Mouse (Mus musculus): Measurements from ENCODE around the gene Art4.
A peak's percentile ranks its signal among the peaks of the same experiment; 100 is the strongest.

The Art4 gene

GRCm38 (mm10) chr6:136866150-136866549 lies 8.6 kb upstream of the Art4 start:
- no peak for DNase-seq (ENCODE audit: low spot score in 2 of 2)

- DNase-seq (ENCODE audit: low spot score in 2 of 2), result no peak
These were observed 7.8 kb upstream of the Art4 start for GRCm38 (mm10) chr6:136865360-136865759.

- DNase-seq (ENCODE audit: low spot score in 2 of 2), result peak in 1 of 2 experiments; percentile 42
These were observed 3.5 kb upstream of the Art4 start for GRCm38 (mm10) chr6:136861020-136861419.

- DNase-seq (ENCODE audit: low spot score in 2 of 2), result no peak
These were observed 887 bp upstream of the Art4 start for GRCm38 (mm10) chr6:136858420-136858819.

- no peak for DNase-seq (ENCODE audit: low spot score in 2 of 2)
These were observed 334 bp upstream of the Art4 start for GRCm38 (mm10) chr6:136857873-136858260.

- DNase-seq (ENCODE audit: low spot score in 2 of 2), result peak; percentile 39 to 60
These were observed 1.4 kb downstream of the Art4 start for GRCm38 (mm10) chr6:136856071-136856636.

- DNase-seq (ENCODE audit: low spot score in 2 of 2), result peak in 1 of 2 experiments; percentile 22
These were observed 2.4 kb downstream of the Art4 start for GRCm38 (mm10) chr6:136855183-136855582.

GRCm38 (mm10) chr6:136854361-136854781 lies 3.2 kb downstream of the Art4 start:
- peak; percentile 39 to 41 for DNase-seq (ENCODE audit: low spot score in 2 of 2)

GRCm38 (mm10) chr6:136852762-136853161 lies 4.8 kb downstream of the Art4 start:
- no peak for DNase-seq (ENCODE audit: low spot score in 2 of 2)

- no peak for DNase-seq (ENCODE audit: low spot score in 2 of 2)
These were observed 5.2 kb downstream of the Art4 start for GRCm38 (mm10) chr6:136852348-136852747.

- DNase-seq (ENCODE audit: low spot score in 2 of 2), result no peak
These were observed 7.3 kb downstream of the Art4 start for GRCm38 (mm10) chr6:136850267-136850666.

GRCm38 (mm10) chr6:136848971-136849370 lies 8.6 kb downstream of the Art4 start:
- DNase-seq (ENCODE audit: low spot score in 2 of 2), result no peak

GRCm38 (mm10) chr6:136848399-136848798 lies 9.1 kb downstream of the Art4 start:
- no peak for DNase-seq (ENCODE audit: low spot score in 2 of 2)

- DNase-seq (ENCODE audit: low spot score in 2 of 2), result peak; percentile 48 to 64
These were observed 9.7 kb downstream of the Art4 start for GRCm38 (mm10) chr6:136847790-136848189.

- DNase-seq (ENCODE audit: low spot score in 2 of 2), result no peak
These were observed 10.3 kb downstream of the Art4 start for GRCm38 (mm10) chr6:136847267-136847666.

GRCm38 (mm10) chr6:136845706-136846480 lies 11.6 kb downstream of the Art4 start:
- DNase-seq (ENCODE audit: low spot score in 2 of 2), result no peak

- DNase-seq (ENCODE audit: low spot score in 2 of 2), result no peak
These were observed 12.6 kb downstream of the Art4 start for GRCm38 (mm10) chr6:136844903-136845302.

- no peak for DNase-seq (ENCODE audit: low spot score in 2 of 2)
These were observed 20.2 kb downstream of the Art4 start for GRCm38 (mm10) chr6:136837323-136837722.

GRCm38 (mm10) chr6:136835352-136835751 lies 22.2 kb downstream of the Art4 start, which contains the start of gene Smco3:
Gene Smco3 (minus strand): TSS chr6:136835452.
- no peak for DNase-seq (ENCODE audit: low spot score in 2 of 2)

GRCm38 (mm10) chr6:136831712-136832111 lies 25.8 kb downstream of the Art4 start:
- DNase-seq (ENCODE audit: low spot score in 2 of 2), result peak; percentile 42 to 46

GRCm38 (mm10) chr6:136828681-136829080 lies 28.9 kb downstream of the Art4 start:
- DNase-seq (ENCODE audit: low spot score in 2 of 2), result no peak

- peak; percentile 95 to 97 for DNase-seq (ENCODE audit: low spot score in 2 of 2)
These were observed 29.5 kb downstream of the Art4 start, which contains the start of gene Wbp11 for GRCm38 (mm10) chr6:136827881-136828561. Gene Wbp11 (minus strand): TSS chr6:136828233.

GRCm38 (mm10) chr6:136827516-136827880 lies 30.0 kb downstream of the Art4 start, which contains the start of gene BC049715:
Gene BC049715 (plus strand): TSS chr6:136827626.
- DNase-seq (ENCODE audit: low spot score in 2 of 2), result no peak
